Mouse (Mus musculus) lung, postnatal 4 days (tissue): ENCODE measurements around the gene Exosc5.

Source experiments
- DNase-seq, 2 experiments: peaks; one replicate each; pipeline ENCODE4 v3.0.0; 2021

Gene Exosc5

GRCm38 (mm10) chr7:25658657-25659472, at the start of gene Exosc5, which contains the start of gene Bckdha:
Exosc5 (plus strand) TSS chr7:25659164.
Bckdha (minus strand) TSS chr7:25658981.
- peak; percentile 99 for DNase-seq

- DNase-seq: peak in 1 of 2 experiments; percentile 13
These were observed 48.9 kb upstream of the Exosc5 start for GRCm38 (mm10) chr7:25610056-25610455.

- no peak for DNase-seq
These were observed 47.5 kb upstream of the Exosc5 start for GRCm38 (mm10) chr7:25611501-25611900.

DNA sequence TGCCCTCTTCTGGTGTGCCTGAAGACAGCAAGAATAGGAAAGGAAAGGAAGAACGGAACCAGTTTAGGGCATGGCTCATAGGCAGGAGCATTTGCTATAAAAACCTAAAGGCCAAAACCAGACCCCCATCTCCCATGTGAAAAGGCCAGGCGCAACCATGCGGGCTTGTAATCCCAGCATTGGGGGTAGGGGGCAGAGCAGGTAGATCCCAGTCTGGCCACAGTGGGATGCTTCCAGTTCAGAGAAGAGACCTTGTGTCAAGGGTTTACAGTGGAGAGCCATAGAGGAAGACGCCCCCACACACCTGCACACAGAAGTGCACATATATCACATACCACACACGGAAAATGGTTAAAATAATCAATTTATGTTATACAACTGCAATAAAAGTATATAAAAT, 44.9 kb upstream of the Exosc5 start:
- peak in 1 of 2 experiments; percentile 8 for DNase-seq

- peak in 1 of 2 experiments; percentile 21 for DNase-seq
These were observed 43.9 kb upstream of the Exosc5 start for GRCm38 (mm10) chr7:25614831-25615705.

GRCm38 (mm10) chr7:25615706-25616011, 43.3 kb upstream of the Exosc5 start, which contains the start of gene Erich4:
Erich4 (minus strand) TSS chr7:25615892.
- DNase-seq: no peak

GRCm38 (mm10) chr7:25617376-25618160, 41.4 kb upstream of the Exosc5 start:
- DNase-seq: peak in 1 of 2 experiments; percentile 7

DNA sequence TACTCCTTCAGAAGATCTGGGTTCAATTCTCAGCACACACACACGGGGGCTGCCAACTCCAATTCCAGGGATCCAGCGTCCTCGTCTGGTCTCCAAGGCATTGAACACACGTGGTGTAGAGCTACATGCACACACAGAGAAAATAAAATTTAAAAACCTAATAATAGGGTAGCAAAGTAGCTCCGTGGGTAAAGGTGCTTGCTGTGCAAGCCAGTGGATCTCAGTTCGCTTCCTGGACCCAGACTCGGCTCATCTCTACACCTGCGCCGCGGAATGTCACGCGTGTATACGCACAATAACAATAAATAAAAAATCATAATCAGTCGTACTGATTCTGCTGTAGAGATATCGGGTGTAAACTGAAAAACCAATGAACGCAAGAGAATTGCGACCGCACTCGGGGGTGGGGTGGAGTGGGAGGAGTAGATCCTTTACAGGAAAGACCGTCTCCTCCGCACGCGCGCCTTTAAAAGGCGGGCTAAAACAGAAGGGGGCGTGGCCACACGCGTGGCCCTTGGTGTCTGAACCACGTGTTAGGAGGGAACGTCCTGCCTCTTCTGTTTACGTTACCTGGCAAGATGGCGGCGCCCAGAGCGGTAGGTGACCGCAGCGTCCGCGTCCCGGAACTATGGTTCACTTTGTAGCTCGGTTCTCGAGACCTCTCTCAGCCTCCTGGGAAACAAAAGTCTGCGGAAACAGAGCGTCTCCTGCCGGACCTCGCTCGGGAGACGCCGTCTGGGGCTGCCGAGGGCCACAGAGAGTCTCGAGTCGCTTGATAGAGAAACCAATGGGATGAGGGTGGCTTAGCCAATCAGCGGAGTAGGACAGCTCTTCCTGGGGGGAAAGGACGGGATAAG, 39.9 kb upstream of the Exosc5 start, which contains the start of gene Dmac2:
TSS of gene Dmac2 (plus strand) at position 550 of the 857 bp plus-strand sequence.
- DNase-seq: peak; percentile 93 to 94

GRCm38 (mm10) chr7:25619722-25619991, 39.3 kb upstream of the Exosc5 start:
- DNase-seq: peak in 1 of 2 experiments; percentile 4

GRCm38 (mm10) chr7:25620101-25620500, 38.9 kb upstream of the Exosc5 start:
- peak in 1 of 2 experiments; percentile 4 for DNase-seq

- DNase-seq: peak in 1 of 2 experiments; percentile 16
These were observed 38.2 kb upstream of the Exosc5 start for GRCm38 (mm10) chr7:25620751-25621150.

GRCm38 (mm10) chr7:25623857-25624370, 35.0 kb upstream of the Exosc5 start:
- no peak for DNase-seq

GRCm38 (mm10) chr7:25624851-25625250, 34.1 kb upstream of the Exosc5 start:
- peak in 1 of 2 experiments; percentile 76 for DNase-seq

DNA sequence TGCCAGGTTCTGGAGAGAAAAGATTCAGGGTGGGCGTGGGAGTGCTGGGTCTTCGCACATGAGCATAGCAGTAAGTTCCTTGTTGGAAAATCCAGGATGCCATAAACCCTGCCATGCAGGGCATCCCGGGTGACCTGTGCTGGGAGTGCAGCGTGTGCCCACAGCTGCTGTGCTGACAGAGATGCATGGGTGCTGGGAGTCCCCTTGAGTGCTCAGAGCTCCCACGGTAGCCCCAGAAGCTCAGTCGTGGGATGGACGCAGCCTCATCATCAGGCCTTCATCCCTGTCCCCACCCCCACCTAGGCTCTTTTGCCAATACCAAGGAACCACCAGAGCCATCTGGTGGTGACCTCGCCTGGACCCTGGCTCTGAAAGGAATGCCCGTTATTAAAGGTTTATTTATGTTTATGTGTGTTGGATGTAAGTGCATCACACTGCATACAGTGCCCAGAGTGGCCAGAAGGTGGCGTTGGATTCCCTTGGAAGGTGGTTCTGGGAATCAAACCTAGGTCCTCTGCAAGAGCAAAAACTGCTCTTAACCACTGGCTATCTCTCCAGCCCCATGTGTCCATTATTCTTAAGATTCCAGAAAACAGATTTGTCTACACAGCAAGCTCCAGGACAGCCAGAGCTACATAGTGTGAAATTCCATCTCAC, 33.2 kb upstream of the Exosc5 start:
- DNase-seq: peak in 1 of 2 experiments; percentile 56

DNA sequence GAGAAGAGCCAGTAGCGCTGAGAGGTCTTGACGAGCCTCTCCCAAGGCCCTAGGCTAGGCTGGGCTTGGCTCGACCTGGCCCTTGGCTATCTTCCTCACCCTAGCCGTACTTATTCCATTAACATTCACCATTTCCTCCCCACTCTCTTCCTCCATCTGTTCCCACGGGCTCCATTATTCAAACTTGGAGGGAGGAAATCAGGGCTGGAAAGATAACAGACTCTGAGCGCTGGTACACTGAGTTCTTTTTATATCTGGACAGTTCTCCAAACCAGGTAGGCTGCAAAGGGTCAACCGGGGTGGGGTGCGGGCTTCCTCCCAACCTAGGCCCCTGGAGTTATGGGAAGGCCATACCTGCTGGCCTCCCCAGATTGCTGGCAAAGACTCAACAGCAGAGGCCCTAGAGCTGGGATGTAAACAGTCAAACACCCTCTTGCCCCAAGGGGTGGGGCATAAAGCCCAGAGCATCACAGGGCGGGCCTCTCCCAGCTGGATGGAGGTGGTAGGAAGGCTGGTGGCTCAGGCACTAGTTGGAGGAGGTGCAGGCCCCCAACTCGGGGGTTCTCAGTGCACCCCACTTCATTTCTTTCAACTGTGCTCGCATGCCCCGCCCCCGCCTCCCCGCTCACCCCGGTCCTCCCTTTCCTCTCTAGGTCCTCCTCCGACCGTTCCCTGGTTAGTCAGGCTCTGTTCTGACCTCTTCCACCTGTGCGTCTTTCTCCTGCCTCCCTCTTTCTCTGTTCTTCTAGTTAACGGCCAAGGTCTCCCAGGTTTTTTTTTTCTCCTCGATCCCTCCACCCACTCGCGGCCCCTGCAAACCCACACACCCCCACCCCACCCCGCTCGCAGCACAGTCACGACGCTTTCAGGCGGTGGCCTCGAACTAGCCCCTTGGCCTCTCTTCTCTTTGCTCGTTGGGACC, 32.2 kb upstream of the Exosc5 start, which contains the start of gene B3gnt8:
TSS of gene B3gnt8 (plus strand) at position 146 of the 922 bp plus-strand sequence.
- peak; percentile 49 to 74 for DNase-seq

- peak; percentile 81 to 85 for DNase-seq
These were observed 31.3 kb upstream of the Exosc5 start for GRCm38 (mm10) chr7:25627431-25628322.

DNA sequence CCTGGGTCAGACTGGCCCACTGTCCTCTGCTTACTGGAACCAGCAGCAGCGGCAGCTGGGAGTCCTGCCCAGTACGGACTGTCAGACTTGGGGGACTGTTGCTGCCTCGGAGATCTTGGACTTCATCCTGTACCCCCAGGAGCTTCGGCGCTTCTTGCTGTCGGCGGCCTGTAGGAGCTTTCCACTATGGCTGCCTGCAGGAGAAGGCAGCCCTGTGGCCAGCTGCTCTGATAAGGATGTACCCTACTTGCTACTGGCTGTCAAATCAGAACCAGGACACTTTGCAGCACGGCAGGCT, 30.7 kb upstream of the Exosc5 start:
- no peak for DNase-seq

GRCm38 (mm10) chr7:25632679-25633078, 26.3 kb upstream of the Exosc5 start:
- no peak for DNase-seq

DNA sequence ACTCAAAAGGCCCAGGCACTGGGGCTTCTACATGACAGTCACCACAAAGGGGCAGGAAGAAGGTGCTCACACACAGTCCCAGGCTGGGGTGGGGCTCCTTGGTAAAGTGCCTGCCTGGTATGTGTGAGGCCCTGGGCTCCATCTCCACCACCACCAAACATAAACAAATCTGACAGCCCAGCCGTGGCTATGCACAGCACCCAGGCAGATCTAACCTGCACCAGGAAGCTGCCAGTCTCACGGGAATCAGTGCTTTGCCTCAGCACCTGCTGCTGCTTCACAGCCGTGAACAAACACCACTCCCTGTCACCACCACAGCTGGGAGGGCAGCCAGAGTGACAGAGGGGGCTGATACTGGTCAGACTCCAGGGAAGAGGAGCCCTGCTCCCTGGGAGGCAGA, 22.6 kb upstream of the Exosc5 start:
- peak in 1 of 2 experiments; percentile 64 for DNase-seq
